Mouse (Mus musculus): ENCODE results near the gene Wdr1. TPM values are rescaled to one million over a fixed set of nuclear protein-coding genes. Genes with fewer than 3 reads are reported as not detected.

The Wdr1 gene
- polyA plus RNA-seq, 1 experiment from 2014 or later = 148 TPM

GRCm38 (mm10) chr5:38509568-38509967, 53.5 kb downstream of the Wdr1 start:
- H3K27ac ChIP-seq (replicated peaks) = no peak overlapping the region
- no peak overlapping the region for H3K9ac ChIP-seq
- H3K4me3 ChIP-seq = no peak overlapping the region
- ATAC-seq (ENCODE audit: low read depth) = no peak
- H3K9me3 ChIP-seq = no peaks in the 10 kb centered on the region
- peaks cover 8% of the 10 kb centered on the region for H3K4me1 ChIP-seq (replicated peaks)
- no peaks in the 10 kb centered on the region for H3K36me3 ChIP-seq
- no peak overlapping the region for H3K4me2 ChIP-seq
- no peaks in the 10 kb centered on the region for H3K27me3 ChIP-seq
- 88% methylated on average over 4 of the region's 4 CpGs for WGBS

- no peak overlapping the region for H3K9ac ChIP-seq
- H3K27ac ChIP-seq (replicated peaks) = no peak overlapping the region
- H3K27me3 ChIP-seq = no peaks in the 10 kb centered on the region
- H3K9me3 ChIP-seq = no peaks in the 10 kb centered on the region
- WGBS = 74% methylated on average over 3 of the region's 3 CpGs
- H3K4me3 ChIP-seq = no peak overlapping the region
- ATAC-seq (ENCODE audit: low read depth) = no peak
- no peaks in the 10 kb centered on the region for H3K36me3 ChIP-seq
- H3K4me1 ChIP-seq (replicated peaks) = peaks cover 6% of the 10 kb centered on the region; the same call in 1 of the 2 replicates
- no peak overlapping the region for H3K4me2 ChIP-seq
Observed at GRCm38 (mm10) chr5:38505435-38505765, 57.6 kb downstream of the Wdr1 start.

- H3K4me3 ChIP-seq = no peak overlapping the region
- no peaks in the 10 kb centered on the region for H3K27me3 ChIP-seq
- peaks cover 6% of the 10 kb centered on the region; the same call in 1 of the 2 replicates for H3K4me1 ChIP-seq (replicated peaks)
- no peak overlapping the region for H3K27ac ChIP-seq (replicated peaks)
- 66% methylated on average over 6 of the region's 6 CpGs for WGBS
- H3K9me3 ChIP-seq = no peaks in the 10 kb centered on the region
- H3K4me2 ChIP-seq = no peak overlapping the region
- H3K9ac ChIP-seq = no peak overlapping the region
- no peaks in the 10 kb centered on the region for H3K36me3 ChIP-seq
- ATAC-seq (ENCODE audit: low read depth) = no peak
Observed at GRCm38 (mm10) chr5:38504747-38505434, 58.1 kb downstream of the Wdr1 start.

GRCm38 (mm10) chr5:38504116-38504515, 58.9 kb downstream of the Wdr1 start:
- H3K4me1 ChIP-seq (replicated peaks) = peaks cover 6% of the 10 kb centered on the region; the same call in 1 of the 2 replicates
- no peaks in the 10 kb centered on the region for H3K9me3 ChIP-seq
- ATAC-seq (ENCODE audit: low read depth) = no peak
- no peak overlapping the region for H3K27ac ChIP-seq (replicated peaks)
- H3K4me2 ChIP-seq = no peak overlapping the region
- no peaks in the 10 kb centered on the region for H3K27me3 ChIP-seq
- H3K36me3 ChIP-seq = no peaks in the 10 kb centered on the region
- 77% methylated on average over 1 of the region's 1 CpGs for WGBS
- H3K4me3 ChIP-seq = no peak overlapping the region
- H3K9ac ChIP-seq = no peak overlapping the region

- H3K9ac ChIP-seq = no peak within 1 kb of the TSS
- H3K9me3 ChIP-seq = no peaks in the 10 kb centered on the region
- no peak within 1 kb of the TSS for H3K4me2 ChIP-seq
- ATAC-seq (ENCODE audit: low read depth) = no peak
- H3K4me1 ChIP-seq (replicated peaks) = peaks cover 6% of the 10 kb centered on the region; the same call in 1 of the 2 replicates
- no peaks in the 10 kb centered on the region for H3K36me3 ChIP-seq
- H3K4me3 ChIP-seq = no peak within 1 kb of the TSS
- H3K27ac ChIP-seq (replicated peaks) = no peak within 1 kb of the TSS
- 92% methylated on average over 4 of the region's 4 CpGs for WGBS
- H3K27me3 ChIP-seq = no peaks in the 10 kb centered on the region
Observed at GRCm38 (mm10) chr5:38502992-38503391, 60.0 kb downstream of the Wdr1 start, which contains the start of gene Slc2a9. Slc2a9 (minus strand) TSS chr5:38503143.

GRCm38 (mm10) chr5:38500043-38500442, 63.0 kb downstream of the Wdr1 start:
- Histone ChIP-seq H3K9me3 (no peaks in the 10 kb centered on the region), H3K36me3 (no peaks in the 10 kb centered on the region), H3K27me3 (no peaks in the 10 kb centered on the region), H3K9ac (no peak overlapping the region), H3K4me2 (no peak overlapping the region), H3K4me3 (no peak overlapping the region), H3K27ac (replicated peaks) (no peak overlapping the region), H3K4me1 (replicated peaks) (peaks cover 6% of the 10 kb centered on the region; the same call in 1 of the 2 replicates)
- no peak for ATAC-seq (ENCODE audit: low read depth)
- WGBS = 93% methylated on average over 8 of the region's 8 CpGs

- Histone ChIP-seq H3K4me2 (no peak overlapping the region), H3K9ac (no peak overlapping the region), H3K27me3 (no peaks in the 10 kb centered on the region), H3K4me3 (no peak overlapping the region), H3K27ac (replicated peaks) (no peak overlapping the region), H3K36me3 (no peaks in the 10 kb centered on the region), H3K9me3 (no peaks in the 10 kb centered on the region), H3K4me1 (replicated peaks) (peaks cover 3% of the 10 kb centered on the region; the same call in 1 of the 2 replicates)
- WGBS = 76% methylated on average over 7 of the region's 7 CpGs
- peak; percentile 23; the same call in 1 of the 2 replicates for ATAC-seq (ENCODE audit: low read depth)
Observed at GRCm38 (mm10) chr5:38499316-38499811, 63.7 kb downstream of the Wdr1 start.

GRCm38 (mm10) chr5:38498479-38498878, 64.5 kb downstream of the Wdr1 start:
- no peak overlapping the region for H3K4me2 ChIP-seq
- H3K9ac ChIP-seq = no peak overlapping the region
- WGBS = 76% methylated on average over 5 of the region's 5 CpGs
- no peak for ATAC-seq (ENCODE audit: low read depth)
- no peaks in the 10 kb centered on the region for H3K27me3 ChIP-seq
- H3K4me3 ChIP-seq = no peak overlapping the region
- H3K4me1 ChIP-seq (replicated peaks) = no peaks in the 10 kb centered on the region; the same call in 1 of the 2 replicates
- no peaks in the 10 kb centered on the region for H3K36me3 ChIP-seq
- no peak overlapping the region for H3K27ac ChIP-seq (replicated peaks)
- no peaks in the 10 kb centered on the region for H3K9me3 ChIP-seq

- Histone ChIP-seq H3K36me3 (no peaks in the 10 kb centered on the region), H3K9me3 (no peaks in the 10 kb centered on the region), H3K9ac (no peak overlapping the region), H3K27me3 (no peaks in the 10 kb centered on the region), H3K4me1 (replicated peaks) (no peaks in the 10 kb centered on the region; the same call in 1 of the 2 replicates), H3K4me3 (no peak overlapping the region), H3K27ac (replicated peaks) (no peak overlapping the region), H3K4me2 (no peak overlapping the region)
- WGBS = 82% methylated on average over 8 of the region's 8 CpGs
- no peak for ATAC-seq (ENCODE audit: low read depth)
Observed at GRCm38 (mm10) chr5:38496491-38497057, 66.4 kb downstream of the Wdr1 start.

- H3K4me3 ChIP-seq = no peak overlapping the region
- no peaks in the 10 kb centered on the region for H3K9me3 ChIP-seq
- H3K36me3 ChIP-seq = no peaks in the 10 kb centered on the region
- no peaks in the 10 kb centered on the region; the same call in 1 of the 2 replicates for H3K4me1 ChIP-seq (replicated peaks)
- no peak for ATAC-seq (ENCODE audit: low read depth)
- no peaks in the 10 kb centered on the region for H3K27me3 ChIP-seq
- 96% methylated on average over 6 of the region's 6 CpGs for WGBS
- H3K4me2 ChIP-seq = no peak overlapping the region
- no peak overlapping the region for H3K27ac ChIP-seq (replicated peaks)
- H3K9ac ChIP-seq = no peak overlapping the region
Observed at GRCm38 (mm10) chr5:38493890-38494289, 69.1 kb downstream of the Wdr1 start.

- 82% methylated on average over 8 of the region's 8 CpGs for WGBS
- Histone ChIP-seq H3K4me2 (no peak overlapping the region), H3K27me3 (no peaks in the 10 kb centered on the region), H3K9me3 (no peaks in the 10 kb centered on the region), H3K4me3 (no peak overlapping the region), H3K9ac (no peak overlapping the region), H3K36me3 (no peaks in the 10 kb centered on the region), H3K4me1 (replicated peaks) (no peaks in the 10 kb centered on the region), H3K27ac (replicated peaks) (no peak overlapping the region)
- ATAC-seq (ENCODE audit: low read depth) = no peak
Observed at GRCm38 (mm10) chr5:38491763-38492162, 71.3 kb downstream of the Wdr1 start.

- Histone ChIP-seq H3K27me3 (no peaks in the 10 kb centered on the region), H3K9ac (no peak overlapping the region)
- 92% methylated on average over 4 of the region's 4 CpGs for WGBS
Observed at GRCm38 (mm10) chr5:38489739-38490138, 73.3 kb downstream of the Wdr1 start.

More at GRCm38 (mm10) chr5:38489739-38490138, 73.3 kb downstream of the Wdr1 start:
- H3K9me3 ChIP-seq = no peaks in the 10 kb centered on the region
- ATAC-seq (ENCODE audit: low read depth) = no peak
- no peaks in the 10 kb centered on the region for H3K4me1 ChIP-seq (replicated peaks)
- no peak overlapping the region for H3K4me2 ChIP-seq
- H3K27ac ChIP-seq (replicated peaks) = no peak overlapping the region
- no peak overlapping the region for H3K4me3 ChIP-seq
- H3K36me3 ChIP-seq = no peaks in the 10 kb centered on the region

Data from neural tube, embryonic 13.5 days (tissue).